Mouse (Mus musculus) bone marrow macrophage, adult 2 months (primary cell): ENCODE results near the gene Lmo7. TPM values are rescaled to one million over a fixed set of nuclear protein-coding genes. Genes with fewer than 3 reads are reported as not detected.

Experiments
- H3K27ac ChIP-seq: 2 replicates; pipeline ENCODE4 v1.5.1; 2012; ENCODE audit warnings: low read depth, low read length; ENCODE audit not compliant: insufficient read depth
- H3K4me1 ChIP-seq: 2 replicates; pipeline ENCODE4 v1.6.1; 2012; ENCODE audit warnings: low read length; ENCODE audit not compliant: control insufficient read depth, insufficient read depth
- H3K4me3 ChIP-seq: 2 replicates; pipeline ENCODE4 v1.5.1; 2012; ENCODE audit warnings: mild to moderate bottlenecking, low read length, moderate library complexity; ENCODE audit not compliant: insufficient read depth
- CTCF ChIP-seq: IDR thresholded peaks from 2 replicates; pipeline ENCODE4 v1.5.1; 2012; ENCODE audit warnings: low read depth, mild to moderate bottlenecking, low read length, moderate library complexity
- POLR2A ChIP-seq: IDR thresholded peaks from 2 replicates; pipeline ENCODE4 v1.6.1; 2012; ENCODE audit warnings: mild to moderate bottlenecking, low read depth, low read length, borderline replicate concordance
- polyA plus RNA-seq: library from polyadenylated mRNA; stranded (reverse); fragments of >200 nt; gene quantifications from 2 replicates; pipeline ENCODE4 v1.2.4, GENCODE M21; 2012; ENCODE audit not compliant: missing spikeins, insufficient read depth, insufficient read length

Gene Lmo7
- polyA plus RNA-seq, 1 experiment, result not detected

DNA sequence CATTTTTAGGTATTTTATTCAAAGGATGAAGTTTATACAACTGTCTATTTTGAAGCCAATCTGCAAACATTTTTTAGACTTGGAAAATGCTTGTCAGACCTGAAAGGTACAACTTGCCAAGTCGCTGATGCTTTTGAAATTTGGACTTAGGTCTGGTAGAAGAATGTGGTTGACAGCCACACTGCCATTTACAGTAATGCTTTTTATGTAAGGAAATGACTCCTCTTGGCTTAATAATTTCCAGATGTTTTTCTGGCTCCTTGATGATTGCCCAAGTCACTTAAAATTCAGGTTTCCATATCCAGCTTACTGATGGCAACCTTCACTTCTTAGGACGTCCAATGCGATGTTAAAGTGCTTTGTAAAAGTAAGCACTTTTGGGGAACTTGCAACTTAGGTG lies 16.9 kb downstream of the Lmo7 start:
- Histone ChIP-seq H3K4me3 (no peak overlapping the region), H3K4me1 (no peaks in the 10 kb centered on the region), H3K27ac (no peak overlapping the region)
- no peak for TF ChIP-seq CTCF
- no peak for TF ChIP-seq POLR2A

DNA sequence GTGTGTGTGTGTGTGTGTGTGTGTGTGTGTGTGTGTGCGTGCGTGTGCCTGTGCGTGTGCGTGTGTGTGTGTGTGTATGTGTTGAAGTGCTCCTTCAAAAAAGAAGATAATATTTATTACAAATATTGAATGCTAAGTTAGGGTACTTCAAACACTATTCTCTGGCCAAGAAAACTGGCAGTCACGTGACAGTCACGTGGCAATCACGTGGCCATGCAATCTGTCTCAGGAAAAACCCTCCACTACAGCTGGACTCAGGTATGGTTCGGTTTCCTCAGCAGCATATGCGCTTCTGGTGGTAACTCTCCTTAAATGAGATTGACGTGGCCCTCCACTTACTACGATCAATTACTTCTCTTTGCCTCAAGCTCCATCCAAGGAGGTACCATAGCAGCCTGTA lies 18.1 kb downstream of the Lmo7 start:
- H3K4me1 ChIP-seq, result no peaks in the 10 kb centered on the region
- no peak for TF ChIP-seq POLR2A
- no peak for TF ChIP-seq CTCF
- no peak overlapping the region for H3K4me3 ChIP-seq
- no peak overlapping the region for H3K27ac ChIP-seq

GRCm38 (mm10) chr14:101748436-101748835 lies 18.7 kb downstream of the Lmo7 start:
- no peak for TF ChIP-seq CTCF
- TF ChIP-seq POLR2A, result no peak
- H3K4me3 ChIP-seq, result no peak overlapping the region
- H3K27ac ChIP-seq, result no peak overlapping the region
- no peaks in the 10 kb centered on the region for H3K4me1 ChIP-seq

DNA sequence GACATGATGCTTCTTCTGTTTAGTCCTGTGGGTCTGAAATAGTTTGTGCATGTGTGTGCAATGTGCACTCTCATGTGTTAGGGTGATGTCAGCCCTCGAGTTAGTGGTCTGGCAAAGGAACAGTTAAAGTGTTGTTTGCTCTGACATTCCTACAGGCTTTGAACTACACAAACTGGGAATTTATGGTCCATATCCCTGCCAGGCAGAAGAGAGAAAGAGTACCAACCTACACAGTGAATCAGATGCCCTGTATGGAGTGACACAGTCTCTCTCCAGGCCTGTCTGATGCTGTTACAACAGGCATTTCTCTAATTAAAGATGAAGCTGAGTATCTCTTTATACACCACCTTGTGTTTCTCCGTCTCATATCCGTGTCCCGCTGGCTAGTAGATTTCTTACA lies 21.2 kb downstream of the Lmo7 start:
- no peak overlapping the region for H3K4me3 ChIP-seq
- TF ChIP-seq POLR2A (no peak), CTCF (no peak)

GRCm38 (mm10) chr14:101755425-101755824 lies 25.7 kb downstream of the Lmo7 start:
- no peak for TF ChIP-seq CTCF
- no peak for TF ChIP-seq POLR2A
- Histone ChIP-seq H3K27ac (no peak overlapping the region), H3K4me3 (no peak overlapping the region), H3K4me1 (no peaks in the 10 kb centered on the region)

More for the DNA sequence above, 21.2 kb downstream of the Lmo7 start:
- Histone ChIP-seq H3K4me1 (no peaks in the 10 kb centered on the region), H3K27ac (no peak overlapping the region)

DNA sequence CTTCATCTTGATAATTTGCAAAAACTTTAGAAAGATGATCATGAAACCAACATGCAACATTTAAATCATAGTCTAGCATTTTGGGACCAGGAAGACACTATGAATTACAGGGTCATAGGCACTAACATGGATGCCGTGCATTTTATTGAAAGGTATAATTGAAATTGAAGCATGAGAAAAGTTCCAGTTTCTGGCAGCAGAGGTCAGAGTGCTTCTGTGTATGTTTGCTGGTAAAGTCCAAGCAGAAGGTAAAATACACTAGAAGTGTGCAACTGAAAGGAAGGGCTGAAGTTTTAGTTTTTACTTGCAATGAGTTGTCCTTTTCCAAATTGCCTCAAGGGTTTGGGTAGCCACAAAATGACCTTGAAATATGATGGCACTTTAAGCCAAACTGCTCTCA lies 32.5 kb downstream of the Lmo7 start:
- no peak overlapping the region for H3K27ac ChIP-seq
- H3K4me1 ChIP-seq, result no peaks in the 10 kb centered on the region
- no peak overlapping the region for H3K4me3 ChIP-seq
- no peak for TF ChIP-seq POLR2A

- no peak for TF ChIP-seq POLR2A
- TF ChIP-seq CTCF, result no peak
These were observed 34.1 kb downstream of the Lmo7 start for GRCm38 (mm10) chr14:101763762-101764295.

DNA sequence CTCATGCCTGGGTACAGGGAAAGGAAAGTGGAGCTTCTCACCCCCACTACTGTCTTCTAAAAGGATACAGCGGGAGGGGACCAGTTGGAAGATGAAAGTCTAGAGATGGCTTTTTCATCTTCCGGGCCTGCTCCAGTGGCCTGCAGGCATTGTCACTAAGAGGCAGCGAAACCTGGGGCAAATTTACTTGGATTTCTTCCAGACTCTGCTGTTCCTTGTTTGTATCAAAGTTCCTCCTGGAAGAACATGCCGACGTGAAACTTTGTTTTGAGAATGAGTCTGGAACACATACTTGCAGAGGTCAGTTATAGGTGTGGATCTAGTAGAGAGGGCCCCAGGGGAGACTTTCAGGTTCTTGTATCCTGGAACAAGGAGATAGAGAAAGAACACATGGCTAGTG lies 41.6 kb downstream of the Lmo7 start:
- H3K4me3 ChIP-seq, result no peak overlapping the region
- H3K27ac ChIP-seq, result no peak overlapping the region
- TF ChIP-seq POLR2A (no peak), CTCF (no peak)
- no peaks in the 10 kb centered on the region for H3K4me1 ChIP-seq

More at GRCm38 (mm10) chr14:101763762-101764295, 34.1 kb downstream of the Lmo7 start:
- H3K4me3 ChIP-seq, result no peak overlapping the region
- H3K4me1 ChIP-seq, result no peaks in the 10 kb centered on the region
- no peak overlapping the region for H3K27ac ChIP-seq

DNA sequence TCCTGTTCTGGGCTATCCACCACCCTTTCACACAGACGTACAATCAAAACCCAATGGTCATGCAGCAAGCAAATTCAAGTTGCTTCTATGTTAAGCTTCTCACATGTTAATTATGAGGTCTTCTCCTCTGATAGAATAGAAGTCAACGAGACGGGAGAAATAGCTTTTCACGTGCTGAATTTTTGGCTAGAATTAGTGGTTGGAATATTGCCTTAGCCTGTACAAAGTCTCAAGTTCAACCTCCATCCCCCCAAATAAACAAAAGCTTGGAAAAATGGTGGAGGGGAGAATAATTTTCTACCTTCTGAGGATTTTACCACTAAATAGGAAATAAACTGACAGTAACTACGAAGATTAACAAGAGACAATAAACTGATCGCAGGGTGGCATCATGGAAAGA lies 42.0 kb downstream of the Lmo7 start:
- Histone ChIP-seq H3K4me1 (no peaks in the 10 kb centered on the region), H3K4me3 (no peak overlapping the region), H3K27ac (no peak overlapping the region)
- no peak for TF ChIP-seq CTCF
- TF ChIP-seq POLR2A, result no peak

DNA sequence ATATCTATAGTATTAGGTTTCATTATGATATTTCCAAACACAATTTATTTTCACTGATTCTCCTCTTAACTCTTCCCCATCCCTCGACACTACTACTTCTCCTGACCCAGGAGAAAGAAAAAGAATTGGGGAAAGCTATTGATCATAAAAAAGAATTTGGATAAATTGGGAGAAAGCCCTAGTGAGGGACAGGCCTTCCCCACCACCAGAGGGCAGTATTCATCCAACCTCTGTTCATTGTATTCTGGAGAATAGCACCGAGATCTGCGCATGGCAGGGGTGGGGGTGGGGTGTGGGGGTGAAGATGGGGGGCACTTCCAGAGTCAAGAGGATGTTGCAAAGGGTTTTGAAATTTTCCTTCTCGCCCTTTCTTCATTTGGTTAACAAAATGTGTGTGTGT lies 44.9 kb downstream of the Lmo7 start:
- Histone ChIP-seq H3K27ac (no peak overlapping the region), H3K4me1 (no peaks in the 10 kb centered on the region), H3K4me3 (no peak overlapping the region)
- TF ChIP-seq POLR2A (no peak), CTCF (peak; percentile 48; the same call in 1 of the 2 replicates)
